Mouse (Mus musculus) pancreas, adult 10 weeks (tissue): ENCODE results near the gene Gm42878. TPM values are rescaled to one million over a fixed set of nuclear protein-coding genes. Genes with fewer than 3 reads are reported as not detected.

Experiments used
- polyA plus RNA-seq: library from polyadenylated mRNA; stranded (reverse); fragments of 350-450 nt; fragmentation: Illumina TruSeq; extraction: RNeasy Lipid Tissue Mini Kit (QIAGEN cat#74804); gene quantifications from one replicate; pipeline ENCODE4 v1.2.3, GENCODE M21; 2015; ENCODE audit warnings: low read depth, low replicate concordance; ENCODE audit not compliant: insufficient read depth

Gm42878 gene
- not detected for polyA plus RNA-seq

GRCm38 (mm10) chr5:121544910-121545792, at the start of gene Gm42878, which contains the start of gene Adam1a:
TSS of gene Gm42878 (minus strand) at chr5:121545482.
TSS of gene Adam1a (minus strand) at chr5:121545482.

DNA sequence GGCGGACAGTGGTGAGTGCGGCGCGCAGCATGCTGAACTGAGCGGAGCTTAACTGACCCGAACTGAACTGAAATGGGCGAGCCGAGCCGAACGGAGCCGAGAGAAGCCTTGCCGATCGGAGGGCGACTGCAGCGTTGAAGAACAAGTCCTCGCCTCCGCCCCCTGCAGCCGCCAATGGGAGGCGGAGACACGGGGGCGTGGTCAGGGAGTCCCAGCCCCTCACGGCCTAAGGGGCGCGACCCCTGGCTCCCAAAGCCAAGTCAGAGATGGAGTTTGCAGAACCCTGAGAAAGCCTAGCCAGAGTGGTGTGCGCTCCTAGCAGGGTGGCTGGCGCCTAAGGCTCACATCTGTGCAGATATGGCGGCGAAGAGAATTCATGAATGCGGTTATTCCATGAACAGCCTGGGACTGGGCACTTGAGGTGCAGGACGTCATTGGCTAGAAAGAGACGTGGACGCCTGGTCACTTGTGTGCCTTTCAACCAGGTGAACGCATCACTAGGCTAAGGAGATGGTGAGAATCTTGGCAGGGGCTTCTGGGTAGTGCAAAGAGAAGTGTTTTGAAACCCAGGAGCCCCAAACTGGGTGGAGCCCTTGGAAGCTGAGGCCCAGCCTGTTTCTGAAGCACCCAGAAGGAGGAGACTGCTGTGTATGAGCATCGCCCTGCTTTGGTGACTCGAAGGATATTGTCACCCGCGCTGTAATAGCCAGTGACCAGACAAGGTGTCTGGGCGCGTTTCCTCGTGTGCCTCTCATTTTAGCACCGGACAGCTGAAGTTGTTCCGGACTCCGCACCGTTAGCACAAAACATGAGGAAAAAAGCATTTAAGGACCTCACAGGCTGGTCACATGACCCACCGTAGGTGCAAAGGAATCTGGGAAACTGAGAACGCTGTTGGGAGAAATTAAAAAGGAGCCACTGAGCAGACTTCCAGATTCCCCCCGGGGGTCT, 48.4 kb upstream of the Gm42878 start, which contains the start of gene Aldh2:
Gene Aldh2, minus strand, starts transcription at position 374 of the 951 bp plus-strand sequence.

GRCm38 (mm10) chr5:121545793-121546529, 679 bp upstream of the Gm42878 start, which contains the start of gene Mapkapk5:
TSS of gene Mapkapk5 (minus strand) at chr5:121545905.

GRCm38 (mm10) chr5:121503231-121503630, 42.1 kb downstream of the Gm42878 start, which contains the start of gene Adam1b:
TSS of gene Adam1b (minus strand) at chr5:121503435.

Other genes starting within 250 kb of the Gm42878 start
- 23.5 TPM for gene Trafd1, start 159.8 kb downstream of the Gm42878 start, polyA plus RNA-seq
- gene Naa25, start 147.5 kb downstream of the Gm42878 start, polyA plus RNA-seq: 5.3 TPM
- 3.5 TPM for gene Tmem116, start 93.6 kb downstream of the Gm42878 start, polyA plus RNA-seq
- gene Erp29, start 93.0 kb downstream of the Gm42878 start, polyA plus RNA-seq: 48.1 TPM
- gene Adam1b, start 42.0 kb downstream of the Gm42878 start, polyA plus RNA-seq: not detected
- gene Adam1a, start within 50 bp of the Gm42878 start, polyA plus RNA-seq: 1.7 TPM
- 25.2 TPM for gene Mapkapk5, start 423 bp upstream of the Gm42878 start, polyA plus RNA-seq
- gene Aldh2, start 48.3 kb upstream of the Gm42878 start, polyA plus RNA-seq: 72.9 TPM
- gene Acad12, start 73.5 kb upstream of the Gm42878 start, polyA plus RNA-seq: 1.9 TPM
- gene Acad10, start 115.0 kb upstream of the Gm42878 start, polyA plus RNA-seq: 2.4 TPM
- gene Brap, start 115.1 kb upstream of the Gm42878 start, polyA plus RNA-seq: 11.1 TPM
- 20.3 TPM for gene Atxn2, start 165.9 kb upstream of the Gm42878 start, polyA plus RNA-seq